Mouse (Mus musculus): ENCODE measurements around the gene Rab3a. TPM values are rescaled to one million over a fixed set of nuclear protein-coding genes. Genes with fewer than 3 reads are reported as not detected.
A peak's percentile ranks its signal among the peaks of the same experiment; 100 is the strongest.

Rab3a gene
- total RNA-seq, 2 experiments from 2014 or later = 58.9 to 59.7 TPM

DNA sequence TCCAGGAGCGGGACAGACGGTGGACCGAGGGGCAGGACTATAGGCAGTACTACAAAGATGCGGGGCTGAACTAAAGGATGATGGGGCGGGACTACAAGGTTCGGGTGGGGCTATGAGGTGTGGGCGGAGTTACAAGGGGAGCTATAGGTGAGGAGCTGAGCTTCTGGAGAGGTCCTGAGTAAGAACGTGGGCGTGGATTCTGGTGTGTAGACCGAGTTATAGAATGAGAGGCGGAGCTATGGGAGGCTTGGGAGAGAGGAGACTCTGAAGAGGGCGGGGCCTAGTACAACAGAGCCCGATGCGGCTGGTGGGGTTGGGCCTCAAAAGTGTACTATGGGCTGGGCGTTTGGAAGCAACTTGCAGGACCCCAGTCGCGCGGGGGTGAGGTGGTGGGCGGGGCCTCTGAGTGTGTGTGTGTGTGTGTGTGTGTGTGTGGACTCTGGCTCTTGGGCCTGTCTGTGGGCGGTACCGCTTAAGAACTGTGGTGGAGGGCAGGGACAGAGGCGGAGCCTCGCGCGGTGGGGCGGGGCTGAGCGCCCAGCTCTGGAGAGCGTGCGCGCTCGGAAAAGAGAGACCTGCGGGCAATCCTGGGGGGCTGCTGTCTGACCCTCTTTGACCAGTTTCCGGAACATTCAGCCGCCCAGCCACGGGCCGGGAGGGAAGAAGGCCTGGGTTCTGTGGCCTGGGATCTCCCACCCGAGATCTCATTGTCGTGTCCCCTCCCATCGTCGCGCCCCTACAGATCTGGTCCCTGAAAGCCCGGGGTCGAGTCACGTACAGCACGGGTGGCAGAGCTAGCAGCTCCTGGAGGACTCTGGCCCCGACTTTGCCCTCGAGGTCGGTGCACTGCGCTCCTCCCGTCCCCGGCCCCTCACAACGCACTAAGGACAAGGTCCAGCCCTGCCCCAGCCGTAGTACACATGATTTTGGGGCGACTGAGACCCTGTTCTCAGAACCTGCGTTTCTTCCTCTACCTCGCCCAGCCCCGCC, 42.9 kb downstream of the Rab3a start:
- peak; percentile 63 to 82 for DNase-seq (ENCODE audit: low spot score in 2 of 2)

DNA sequence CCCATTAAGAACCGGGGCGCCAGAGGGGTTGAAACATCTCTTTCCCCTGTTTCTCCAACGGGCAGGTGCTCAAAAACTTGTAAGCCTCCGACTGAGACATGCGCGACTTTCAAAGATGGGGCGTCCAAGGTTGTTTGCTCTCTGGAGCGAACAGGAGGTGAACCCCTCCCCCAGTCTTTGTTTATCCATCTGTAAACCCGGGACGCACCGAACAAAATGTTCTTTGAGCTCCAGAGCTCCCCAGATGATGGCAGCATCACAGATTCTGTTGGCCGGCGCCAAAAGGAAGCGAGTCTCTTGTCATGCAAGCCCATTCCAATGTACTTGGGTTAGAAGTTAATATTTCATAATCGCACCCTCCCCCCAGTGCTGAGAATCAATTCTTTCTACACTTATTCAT, 43.8 kb downstream of the Rab3a start:
- DNase-seq (ENCODE audit: low spot score in 2 of 2) = no peak

DNA sequence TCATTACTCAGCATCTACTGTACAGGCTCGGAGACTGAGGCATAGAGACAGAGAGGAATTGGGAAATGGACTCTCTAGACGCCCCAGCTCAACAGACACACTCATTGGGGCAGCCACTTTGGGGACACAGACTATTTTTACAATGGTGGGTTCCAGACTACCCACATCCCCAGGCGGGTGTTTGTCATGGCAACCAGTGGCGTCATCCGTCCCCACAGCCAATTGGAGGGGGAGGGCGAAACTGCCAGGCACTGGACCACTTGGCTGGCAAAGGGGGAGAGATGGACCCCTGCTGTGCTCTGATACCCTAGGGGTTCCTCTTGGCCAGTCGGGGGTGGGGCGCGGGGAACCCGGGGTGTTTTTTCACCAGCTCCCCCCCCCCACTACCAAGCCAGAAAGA, 46.2 kb downstream of the Rab3a start:
- DNase-seq (ENCODE audit: low spot score in 2 of 2) = no peak

DNA sequence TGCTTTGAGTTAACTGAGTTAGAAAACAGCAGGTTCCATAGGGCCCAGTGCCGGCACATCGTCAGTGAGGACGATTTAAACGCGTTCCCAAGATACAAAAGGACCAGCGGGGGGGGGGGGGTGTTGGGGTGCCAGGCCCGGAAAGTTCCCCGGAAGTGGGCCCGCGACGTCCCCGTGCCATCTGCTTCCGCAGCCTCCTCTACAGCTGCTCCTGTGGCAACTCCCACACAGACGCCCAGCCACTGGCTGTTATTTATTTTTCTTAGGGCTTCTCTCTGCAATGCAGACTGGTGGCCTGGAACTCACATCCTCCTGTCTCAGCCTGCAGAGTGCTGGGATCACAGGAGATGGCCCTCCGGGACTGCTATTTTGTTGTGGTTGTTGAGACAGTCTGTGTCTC, 46.7 kb downstream of the Rab3a start:
- no peak for DNase-seq (ENCODE audit: low spot score in 2 of 2)

DNA sequence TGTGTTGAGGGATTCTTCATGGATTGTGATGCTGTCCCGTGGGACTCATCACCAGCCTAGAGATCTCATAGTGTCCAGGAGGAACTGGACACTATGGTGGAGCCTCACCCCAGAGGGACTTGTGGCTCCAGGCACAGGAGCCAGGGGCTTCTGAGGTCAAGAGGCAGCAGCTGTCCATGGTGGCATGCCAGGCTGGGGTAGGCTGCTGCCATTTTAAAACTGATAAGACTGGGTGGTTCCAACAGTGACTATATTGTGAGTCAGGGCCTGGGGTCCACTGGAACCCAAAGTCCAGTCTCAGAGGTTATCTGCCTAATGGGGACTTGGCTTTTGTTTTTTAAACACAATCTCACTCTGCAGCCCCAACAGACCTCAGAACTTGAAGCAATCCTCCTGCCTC, 47.4 kb downstream of the Rab3a start:
- DNase-seq (ENCODE audit: low spot score in 2 of 2) = no peak

DNA sequence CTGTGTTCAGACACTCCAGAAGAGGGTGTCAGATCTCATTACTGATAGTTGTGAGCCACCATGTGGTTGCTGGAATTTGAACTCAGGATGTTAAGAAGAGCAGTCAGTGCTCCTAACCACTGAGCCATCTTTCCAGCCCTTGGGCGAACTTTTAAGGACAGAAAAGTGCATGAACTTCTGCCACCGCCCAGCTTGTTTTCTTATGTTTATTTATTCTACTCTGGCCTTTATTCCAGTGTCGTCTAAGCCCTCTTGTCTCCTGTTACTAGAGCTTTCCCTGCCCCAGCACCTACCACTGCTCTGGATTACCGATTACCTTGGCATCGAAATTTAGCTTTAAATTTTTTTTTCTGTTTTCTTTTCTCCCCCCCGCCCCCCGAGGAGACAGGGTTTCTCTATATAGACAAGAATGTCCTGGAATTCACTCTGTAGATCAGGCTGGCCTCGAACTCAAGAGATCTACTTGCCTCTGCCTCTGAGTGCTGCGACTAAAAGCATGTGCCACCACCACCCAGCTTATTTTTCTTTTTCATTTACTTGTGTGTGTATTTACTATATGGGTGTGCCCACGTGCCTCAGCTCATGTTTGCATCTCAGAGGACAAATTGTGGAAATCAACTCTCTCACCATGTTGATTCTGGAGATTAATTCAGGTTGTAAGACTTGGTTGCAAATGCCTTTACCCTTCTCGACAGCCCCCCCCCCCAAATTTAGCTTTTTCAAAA, 48.5 kb downstream of the Rab3a start:
- no peak for DNase-seq (ENCODE audit: low spot score in 2 of 2)

DNA sequence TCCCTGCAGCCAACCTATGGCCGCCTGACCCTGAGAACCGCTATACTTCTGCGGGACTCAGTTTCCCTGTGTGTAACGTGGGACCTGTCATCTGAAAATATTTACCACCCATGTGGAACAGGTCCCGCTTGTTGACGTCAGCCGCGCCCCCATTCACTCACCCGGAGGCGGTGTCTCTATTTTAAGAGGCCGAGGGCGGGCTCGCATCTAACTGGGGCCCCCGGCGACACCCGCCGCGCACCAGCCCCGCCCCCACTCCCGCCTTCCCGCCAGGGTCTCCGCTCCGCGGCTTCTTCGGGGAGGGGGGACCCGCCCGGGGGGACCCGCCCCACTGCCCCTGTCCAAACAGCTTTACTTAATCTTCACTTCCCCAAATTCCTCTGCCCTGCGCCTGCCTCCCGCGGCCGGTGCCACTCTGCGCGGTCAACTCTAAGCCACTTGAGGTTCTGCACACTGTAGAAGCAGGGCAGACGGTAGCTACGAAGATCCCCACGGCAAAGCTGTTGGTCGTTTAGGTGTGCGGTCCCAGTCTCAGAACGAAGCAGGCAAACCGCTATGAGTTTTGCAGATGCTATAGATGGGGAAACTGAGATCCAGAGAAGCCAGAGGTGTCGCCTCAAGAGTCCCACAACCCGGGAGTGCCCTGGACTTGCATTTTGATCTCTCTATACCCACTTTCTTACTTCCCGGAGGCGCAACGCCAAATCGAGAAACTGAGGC, 49.4 kb downstream of the Rab3a start:
- no peak for DNase-seq (ENCODE audit: low spot score in 2 of 2)

DNA sequence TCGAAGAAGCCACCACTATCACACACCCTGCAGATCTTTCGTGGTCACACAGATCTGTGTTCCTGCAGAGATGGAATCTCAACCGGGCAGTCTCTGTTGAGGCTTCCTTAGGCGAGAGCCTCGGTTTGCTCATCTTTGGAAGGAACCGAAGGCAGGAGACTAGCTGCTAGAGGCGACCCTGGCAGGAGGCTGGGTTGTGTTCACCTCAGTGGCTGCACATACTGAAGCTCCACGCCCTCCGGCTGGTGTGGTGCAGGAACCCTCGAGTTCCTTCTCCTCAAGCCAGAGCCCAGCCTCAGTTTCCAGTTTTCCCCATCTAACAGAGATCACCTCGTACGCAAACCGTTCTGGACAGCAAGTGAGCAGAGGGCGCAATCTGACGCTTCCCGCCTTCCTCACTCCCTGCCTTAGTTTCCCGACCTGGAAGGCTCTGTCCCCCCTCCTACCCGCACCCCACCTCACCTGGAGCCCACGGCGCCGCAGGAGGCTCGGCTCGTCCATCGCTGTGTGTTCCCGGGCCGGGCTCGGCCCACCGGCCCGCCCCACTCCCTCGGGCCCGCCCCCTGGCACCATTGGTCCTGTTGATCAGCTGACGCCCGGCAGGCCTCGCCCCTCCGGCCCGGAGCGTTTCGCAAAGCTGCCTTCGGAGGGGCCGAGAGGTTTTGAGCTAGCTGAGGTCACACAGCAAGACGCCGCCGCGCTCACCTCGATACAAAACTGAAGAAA, 50.2 kb downstream of the Rab3a start, which contains the start of gene Mast3:
Gene Mast3, minus strand, starts transcription at position 574 of the 726 bp plus-strand sequence.
- DNase-seq (ENCODE audit: low spot score in 2 of 2) = peak; percentile 73 to 77

DNA sequence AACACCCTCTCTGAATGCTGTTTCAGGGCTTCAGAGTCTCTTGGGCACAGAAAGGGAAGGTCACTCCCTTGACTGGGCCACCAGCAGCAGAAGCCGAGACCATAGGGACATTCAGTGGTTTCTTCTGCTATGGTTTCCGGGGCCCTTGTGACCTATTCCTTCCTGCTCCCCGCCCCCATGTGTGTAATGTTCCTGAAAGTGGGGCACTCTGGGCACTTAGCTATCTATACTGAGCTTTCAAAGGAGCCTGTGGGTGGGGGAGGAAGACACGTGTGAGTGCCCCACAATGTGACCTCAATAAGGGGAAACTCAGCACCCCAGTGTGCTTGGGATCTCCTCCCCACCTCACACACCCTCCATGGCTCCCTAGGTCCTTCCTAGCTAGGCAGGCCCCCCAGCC, 52.1 kb downstream of the Rab3a start:
- DNase-seq (ENCODE audit: low spot score in 2 of 2) = no peak

DNA sequence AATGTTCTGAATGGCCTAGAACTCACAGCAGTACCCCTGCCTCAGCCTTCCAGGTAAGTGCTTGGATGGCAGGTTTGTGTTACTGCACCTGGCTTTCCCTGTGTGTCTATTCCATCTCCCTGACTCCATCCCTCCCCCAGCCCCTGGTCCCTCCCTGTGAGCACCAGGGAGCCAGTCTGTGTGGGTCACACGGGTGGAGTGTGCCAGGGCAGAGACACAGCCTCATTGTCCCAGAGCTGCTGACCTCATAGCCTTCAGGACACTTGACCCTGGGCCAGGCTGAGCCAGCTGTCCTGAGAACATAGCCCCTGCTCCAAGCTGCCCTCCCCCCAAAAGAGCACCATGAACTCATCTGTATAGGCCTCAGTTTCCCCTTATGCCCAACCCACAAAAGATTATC, 52.8 kb downstream of the Rab3a start:
- DNase-seq (ENCODE audit: low spot score in 2 of 2) = no peak

DNA sequence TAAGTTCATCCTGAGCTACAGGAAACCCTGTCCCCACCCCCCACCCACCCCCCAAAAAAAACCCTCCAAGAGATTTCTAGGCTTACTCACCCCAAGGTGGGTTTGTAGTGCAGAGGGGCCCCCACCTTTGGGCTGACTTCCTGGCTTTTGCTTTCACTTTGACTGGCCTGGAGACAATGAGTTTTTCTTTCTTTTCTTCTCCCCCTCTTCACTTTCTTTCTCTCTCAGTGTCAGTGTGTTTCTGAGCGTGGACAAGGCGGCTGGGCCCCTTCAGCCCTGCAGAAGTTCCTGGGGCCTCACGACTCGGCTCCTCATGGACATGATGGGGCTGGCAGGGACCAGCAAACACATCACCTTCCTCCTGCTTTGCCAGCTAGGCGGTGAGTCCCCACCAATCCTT, 53.8 kb downstream of the Rab3a start, which contains the start of gene Il12rb1:
Gene Il12rb1, plus strand, starts transcription at position 211 of the 400 bp plus-strand sequence.
- no peak for DNase-seq (ENCODE audit: low spot score in 2 of 2)

Small RNAs within 50 kb of the gene (microRNA-seq; reads per million reads assigned to microRNA genes)
- gene Mir7240 = 0.79 reads per million

Other genes with a start within 250 kb of the Rab3a start
- gene Rex1bd, start 247.9 kb upstream of the Rab3a start, total RNA-seq (2021) = 100 to 1,000 TPM; 105 to 109 TPM
- gene Uba52, start 243.9 kb upstream of the Rab3a start, total RNA-seq (2021) = 1,000 to 10,000 TPM; 1,529 to 1,618 TPM
- 100 to 1,000 TPM; 315 to 322 TPM for gene Fkbp8, start 227.0 kb upstream of the Rab3a start, total RNA-seq (2021)
- gene Kxd1, start 226.7 kb upstream of the Rab3a start, total RNA-seq (2021) = 10 to 100 TPM; 80.4 to 80.5 TPM
- 10 to 100 TPM; 31.0 to 32.4 TPM for gene Ell, start 215.2 kb upstream of the Rab3a start, total RNA-seq (2021)
- 10 to 100 TPM; 82.6 to 88.9 TPM for gene Isyna1, start 160.3 kb upstream of the Rab3a start, total RNA-seq (2021)
- gene Ssbp4, start 145.8 kb upstream of the Rab3a start, total RNA-seq (2021) = 100 to 1,000 TPM; 137 to 154 TPM
- gene Lrrc25, start 138.5 kb upstream of the Rab3a start, total RNA-seq (2021) = 1 to 10 TPM; 2.9 to 3.8 TPM
- gene Gdf15, start 122.2 kb upstream of the Rab3a start, total RNA-seq (2021) = 1 to 10 TPM in 1 of 2 experiments, under 1 TPM in 1; 0.59 to 1.8 TPM
- 10 to 100 TPM; 62.1 to 76.0 TPM for gene Pgpep1, start 94.3 kb upstream of the Rab3a start, total RNA-seq (2021)
- gene Lsm4, start 81.4 kb upstream of the Rab3a start, total RNA-seq (2021) = 10 to 100 TPM; 96.6 to 99.0 TPM
- 100 to 1,000 TPM; 185 to 195 TPM for gene Jund, start 55.7 kb upstream of the Rab3a start, total RNA-seq (2021)
- gene Iqcn, start 51.2 kb upstream of the Rab3a start, total RNA-seq (2021) = under 1 TPM; 0.14 to 0.25 TPM
- not detected for gene Gm3336, start 36.1 kb upstream of the Rab3a start, total RNA-seq (2021)
- gene Pde4c, start 31.0 kb upstream of the Rab3a start, total RNA-seq (2021) = 1 to 10 TPM; 2.2 to 5.6 TPM
- 100 to 1,000 TPM in 1 of 2 experiments, 10 to 100 TPM in 1; 93.1 to 109 TPM for gene Mpv17l2, start 6.3 kb downstream of the Rab3a start, total RNA-seq (2021)
- gene Pik3r2, start 22.0 kb downstream of the Rab3a start, total RNA-seq (2021) = 10 to 100 TPM; 72.0 to 78.8 TPM
- 10 to 100 TPM; 34.5 to 40.9 TPM for gene Mast3, start 50.4 kb downstream of the Rab3a start, total RNA-seq (2021)
- gene Il12rb1, start 53.8 kb downstream of the Rab3a start, total RNA-seq (2021) = under 1 TPM; 0.22 to 0.37 TPM
- gene Arrdc2, start 85.0 kb downstream of the Rab3a start, total RNA-seq (2021) = 10 to 100 TPM; 14.6 to 15.7 TPM
- 1 to 10 TPM; 1.4 to 2.1 TPM for gene Kcnn1, start 108.6 kb downstream of the Rab3a start, total RNA-seq (2021)
- 10 to 100 TPM; 36.8 to 38.6 TPM for gene Ccdc124, start 119.3 kb downstream of the Rab3a start, total RNA-seq (2021)
- under 1 TPM; 0.14 to 0.17 TPM for gene Slc5a5, start 138.1 kb downstream of the Rab3a start, total RNA-seq (2021)
- 1,000 to 10,000 TPM; 1,999 to 2,049 TPM for gene Rpl18a, start 142.7 kb downstream of the Rab3a start, total RNA-seq (2021)
- 10 to 100 TPM; 45.4 to 48.9 TPM for gene Map1s, start 151.3 kb downstream of the Rab3a start, total RNA-seq (2021)